Mouse (Mus musculus): ENCODE data around the gene Vezt. TPM values are rescaled to one million over a fixed set of nuclear protein-coding genes. Genes with fewer than 3 reads are reported as not detected.

The Vezt gene
- total and polyA plus RNA-seq, 3 experiments: 17.2 to 21.2 (median 18.0) TPM

DNA sequence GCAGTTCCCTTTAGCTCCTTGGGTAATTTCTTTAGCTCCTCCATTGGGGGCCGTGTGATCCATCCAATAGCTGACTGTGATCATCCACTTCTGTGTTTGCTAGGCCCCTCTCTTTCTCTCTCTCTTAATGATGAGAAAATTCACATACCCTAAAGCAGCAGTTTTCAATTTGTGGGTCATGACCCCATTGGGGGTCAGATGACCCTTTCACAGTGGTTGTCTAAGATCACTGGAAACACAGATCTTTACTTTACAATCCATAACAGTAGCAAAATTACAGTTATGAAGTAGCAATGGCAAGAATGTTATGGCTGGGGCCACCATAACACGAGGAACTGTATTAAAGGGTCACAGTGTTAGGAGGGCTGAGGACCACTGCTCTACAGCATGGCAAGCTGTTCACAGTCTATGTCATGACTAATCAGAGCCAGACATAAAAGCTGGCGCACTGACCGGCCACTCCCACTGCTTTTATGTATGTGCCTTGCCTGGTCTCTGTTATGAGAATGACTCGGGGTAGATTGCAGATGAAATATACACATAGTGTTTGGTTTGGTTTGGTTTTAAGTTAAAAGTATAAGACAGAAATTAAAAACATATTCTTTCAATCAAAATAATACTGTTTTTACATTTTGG lies 125.7 kb downstream of the Vezt start:
- dilution Hi-C loops (cut with MboI; ENCODE audit: extremely low pct_ligation_motif_present, extremely low pct_unique_long_range_greater_than_20kb, low sequenced_read_pairs): no loop called here
- Histone ChIP-seq H3K4me2 (ENCODE audit: insufficient read depth, low read depth, poor library complexity, severe bottlenecking) (no peak overlapping the region), H3K4me1 (ENCODE audit: control insufficient read depth in 1 of 2, insufficient read depth in 2 of 2) (peaks cover 6 to 16% of the 10 kb centered on the region in 2 experiments; a peak in 3 of 4 replicates), H3K79me2 (replicated peaks; ENCODE audit: control insufficient read depth, extremely low read depth, insufficient read depth, poor library complexity, severe bottlenecking) (no peaks in the 10 kb centered on the region), H3K4me3 (replicated peaks in 1 of 3; ENCODE audit: low read depth in 2 of 3, low read length in 2 of 3, poor library complexity in 1 of 3) (no peak overlapping the region), H3K36me3 (replicated peaks in 1 of 2; ENCODE audit: control insufficient read depth in 1 of 2, insufficient read depth in 1 of 2, low read length in 1 of 2) (no peaks in the 10 kb centered on the region), H3K27ac (ENCODE audit: insufficient read depth, low read depth) (no peak overlapping the region), H3K27me3 (replicated peaks) (no peaks in the 10 kb centered on the region), H3K9me3 (replicated peaks; ENCODE audit: low read length) (no peaks in the 10 kb centered on the region), H3K9ac (ENCODE audit: insufficient read depth, low read depth) (no peak overlapping the region)
- in situ Hi-C loops (cut with MboI; ENCODE audit: low pct_ligation_motif_present, low pct_unique_long_range_greater_than_20kb, low sequenced_read_pairs): no loop called here
- no peak for DNase-seq (ENCODE audit: extremely low read depth)
- TF ChIP-seq NRF1 (IDR thresholded peaks at IDR 0.05; ENCODE audit: low read depth, low read length): no peak
- TF ChIP-seq MAFK (IDR thresholded peaks at IDR 0.05; ENCODE audit: insufficient replicate concordance, low read length): no peak
- no peak for TF ChIP-seq TCF12 (IDR thresholded peaks at IDR 0.05; ENCODE audit: low read depth, low read length)
- no peak for TF ChIP-seq USF1 (IDR thresholded peaks at IDR 0.05; ENCODE audit: low read depth, low read length)
- TF ChIP-seq ZMIZ1 (IDR thresholded peaks at IDR 0.05; ENCODE audit: low read depth, low read length): no peak
- no peak for TF ChIP-seq ZKSCAN1 (IDR thresholded peaks at IDR 0.05; ENCODE audit: borderline replicate concordance, low read depth, low read length)
- no peak for TF ChIP-seq SMC3 (IDR thresholded peaks at IDR 0.05; ENCODE audit: low read depth, low read length)
- TF ChIP-seq POLR2AphosphoS2 (IDR thresholded peaks at IDR 0.05; ENCODE audit: low read depth, low read length): no peak
- no peak for TF ChIP-seq BHLHE40 (IDR thresholded peaks at IDR 0.05; ENCODE audit: low read depth, low read length)
- TF ChIP-seq ETS1 (conservative IDR thresholded peaks at IDR 0.05; ENCODE audit: low read depth, low read length): no peak
- TF ChIP-seq MYC (IDR thresholded peaks at IDR 0.05; ENCODE audit: low read depth, low read length): no peak
- TF ChIP-seq E2F4 (IDR thresholded peaks at IDR 0.05; ENCODE audit: insufficient replicate concordance, low read depth, low read length): no peak

DNA sequence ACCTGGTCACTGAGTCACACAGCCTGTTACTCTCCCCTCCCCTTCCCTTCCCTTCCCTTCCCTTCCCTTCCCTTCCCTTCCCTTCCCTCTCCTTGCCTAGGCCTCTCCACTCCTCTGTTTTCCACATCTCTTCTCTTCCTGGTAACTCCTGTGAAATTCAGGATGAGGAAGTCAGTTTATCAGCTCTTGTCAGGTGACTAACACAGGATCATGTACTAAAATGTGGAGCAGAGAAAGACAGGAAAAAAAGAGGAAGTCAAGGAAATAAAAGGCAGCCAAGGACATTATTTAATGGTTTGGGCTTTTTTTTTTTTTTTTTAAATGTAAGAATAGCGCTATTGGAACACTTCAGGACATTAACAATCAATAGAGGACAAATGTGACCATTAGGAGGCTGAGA lies 126.6 kb downstream of the Vezt start:
- no peak overlapping the region for H3K4me3 ChIP-seq (replicated peaks in 1 of 3; ENCODE audit: low read depth in 2 of 3, low read length in 2 of 3, poor library complexity in 1 of 3)
- H3K36me3 ChIP-seq (replicated peaks in 1 of 2; ENCODE audit: control insufficient read depth in 1 of 2, insufficient read depth in 1 of 2, low read length in 1 of 2): no peaks in the 10 kb centered on the region
- no peak for DNase-seq (ENCODE audit: extremely low read depth)
- H3K27ac ChIP-seq (ENCODE audit: insufficient read depth, low read depth): no peak overlapping the region
- H3K4me2 ChIP-seq (ENCODE audit: insufficient read depth, low read depth, poor library complexity, severe bottlenecking): no peak overlapping the region
- H3K9me3 ChIP-seq (replicated peaks; ENCODE audit: low read length): peaks cover 2% of the 10 kb centered on the region
- H3K4me1 ChIP-seq (ENCODE audit: control insufficient read depth in 1 of 2, insufficient read depth in 2 of 2): peaks cover 6 to 16% of the 10 kb centered on the region in 2 experiments; a peak in 3 of 4 replicates
- no peak overlapping the region for H3K9ac ChIP-seq (ENCODE audit: insufficient read depth, low read depth)
- H3K27me3 ChIP-seq (replicated peaks): no peaks in the 10 kb centered on the region
- in situ Hi-C loops (cut with MboI; ENCODE audit: low pct_ligation_motif_present, low pct_unique_long_range_greater_than_20kb, low sequenced_read_pairs) (no loop called here), dilution Hi-C loops (cut with MboI; ENCODE audit: extremely low pct_ligation_motif_present, extremely low pct_unique_long_range_greater_than_20kb, low sequenced_read_pairs) (no loop called here)
- H3K79me2 ChIP-seq (replicated peaks; ENCODE audit: control insufficient read depth, extremely low read depth, insufficient read depth, poor library complexity, severe bottlenecking): no peaks in the 10 kb centered on the region
- TF ChIP-seq MAFK (IDR thresholded peaks at IDR 0.05; ENCODE audit: insufficient replicate concordance, low read length) (no peak), NELFE (IDR thresholded peaks at IDR 0.05; ENCODE audit: low read depth, low read length) (no peak), SIN3A (IDR thresholded peaks at IDR 0.05; ENCODE audit: low read length) (no peak), MAX (IDR thresholded peaks at IDR 0.05; ENCODE audit: low read length) (no peak), UBTF (IDR thresholded peaks at IDR 0.05; ENCODE audit: low read depth, low read length) (no peak), KAT2A (IDR thresholded peaks at IDR 0.05; ENCODE audit: insufficient replicate concordance, low read length) (no peak), RAD21 (IDR thresholded peaks at IDR 0.05; ENCODE audit: low read depth, low read length) (no peak), ZNF384 (IDR thresholded peaks at IDR 0.05; ENCODE audit: low read depth, low read length) (no peak)

Measured in CH12.LX (cell line).